Mouse (Mus musculus) heart, postnatal 0 days (tissue): ENCODE measurements around the gene Mapk1ip1l.

Experiments
- CTCF ChIP-seq: IDR thresholded peaks from 2 replicates; pipeline ENCODE4 v1.5.1; 2016; ENCODE audit warnings: antibody characterized with exemption, control low read depth, low read depth
- EP300 ChIP-seq: IDR thresholded peaks from 2 replicates; pipeline ENCODE4 v1.6.1; 2016; ENCODE audit warnings: antibody characterized with exemption, low read depth

GRCm38 (mm10) chr14:47305933-47306332, 7.9 kb downstream of the Mapk1ip1l start:
- TF ChIP-seq CTCF (no peak), EP300 (no peak)
